Mouse (Mus musculus) activated CD4-positive, CD25-positive, alpha-beta regulatory T cell, adult 9 weeks (primary cell): ENCODE measurements around the gene Psmb7. TPM values are rescaled to one million over a fixed set of nuclear protein-coding genes. Genes with fewer than 3 reads are reported as not detected.

Source experiments
- polyA plus RNA-seq: library from polyadenylated mRNA; unstranded; fragments of 100-300 nt; shearing (Covaris generic); gene quantifications from one replicate; pipeline ENCODE4 v1.2.1, GENCODE M21; 2017

The Psmb7 gene
- 123 TPM for polyA plus RNA-seq

GRCm38 (mm10) chr2:38643625-38644427 is at the start of gene Psmb7:
TSS of gene Psmb7 (minus strand) at chr2:38644087.

Other genes with a start within 250 kb of the Psmb7 start
- 2.1 TPM for gene Nek6, start 132.4 kb downstream of the Psmb7 start, polyA plus RNA-seq
- gene Nr5a1, start 70.5 kb upstream of the Psmb7 start, polyA plus RNA-seq, result not detected